Mouse (Mus musculus) T-helper 1 cell (primary cell): ENCODE data around the gene Slc35e2.
"Not testable (repeated sequence)": the region's sequence is repeated elsewhere in the genome, so short reads cannot be mapped to it uniquely, and the experiment has no call there.

Source experiments
- in situ Hi-C: fragments of 300-600 bp; cut with MboI, MseI; formaldehyde crosslinking; loops from one replicate; pipeline ENCODE4 v1.15.1; 2025; ENCODE audit warnings: high pct_unique_total_duplicates

Slc35e2 gene

DNA sequence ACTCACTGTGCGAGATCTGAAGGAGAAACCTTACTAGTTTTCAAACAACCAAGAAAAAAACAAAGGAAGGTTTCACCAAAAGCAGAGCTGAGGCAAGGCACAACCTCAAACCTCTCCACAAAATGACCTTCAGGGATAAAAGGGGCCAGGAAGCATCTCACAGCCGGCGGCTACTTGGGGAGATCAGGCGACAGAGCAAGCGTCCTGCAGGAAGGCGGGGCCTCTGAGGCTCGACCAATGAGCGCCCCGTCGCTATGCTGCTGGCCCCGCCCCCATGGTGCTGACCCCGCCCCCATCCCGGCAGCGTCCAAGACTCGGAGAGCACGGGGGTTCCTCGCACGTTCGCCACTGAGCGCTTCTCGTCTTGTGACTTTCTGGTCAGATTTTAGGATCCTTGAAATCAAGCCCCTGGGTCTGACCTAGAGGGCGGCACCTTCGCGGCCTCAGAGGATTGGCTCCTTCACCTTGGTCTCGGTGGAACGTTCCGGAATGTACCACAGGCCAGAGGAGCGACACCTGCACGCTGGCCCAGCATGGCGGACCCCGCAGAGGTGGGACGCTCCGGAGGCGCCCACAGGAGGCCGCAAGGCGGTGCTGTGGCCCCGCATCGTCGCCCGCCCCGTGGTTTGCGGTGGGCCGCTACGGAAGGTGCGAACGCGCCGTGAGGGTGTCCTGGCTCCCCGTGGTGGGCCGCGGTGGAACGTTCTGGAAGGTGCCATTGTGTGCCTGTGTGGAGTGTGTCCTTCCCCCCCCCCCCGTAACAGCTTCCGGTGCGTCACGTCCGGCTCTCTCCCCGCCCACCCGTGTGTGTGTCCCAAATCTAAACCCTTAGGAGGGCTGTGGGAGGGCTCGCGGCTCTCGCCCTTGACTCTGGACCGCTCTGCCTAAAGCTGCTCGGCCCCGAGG is at the start of gene Slc35e2:
TSS of gene Slc35e2 (plus strand) at position 326 of the 906 bp plus-strand sequence.
- in situ Hi-C loops: loop anchor here (10.0 kb wide), 1 partner anchor 1447 kb away; no protein-coding TSS in a partner anchor

- in situ Hi-C loops: no loop called here
Observed at GRCm38 (mm10) chr4:155552917-155553532, 48.2 kb upstream of the Slc35e2 start.

- in situ Hi-C loops: loop anchor here (5.0 kb wide), 1 partner anchor 38 kb away; no protein-coding TSS in a partner anchor
Observed at GRCm38 (mm10) chr4:155554880-155555279, 46.3 kb upstream of the Slc35e2 start.

- in situ Hi-C loops: loop anchor here (5.0 kb wide), 1 partner anchor 38 kb away; no protein-coding TSS in a partner anchor
Observed at GRCm38 (mm10) chr4:155555464-155555863, 45.8 kb upstream of the Slc35e2 start.

GRCm38 (mm10) chr4:155559454-155559853 is 41.8 kb upstream of the Slc35e2 start:
- in situ Hi-C loops: loop anchor here (5.0 kb wide), 1 partner anchor 42 kb away; no protein-coding TSS in a partner anchor

DNA sequence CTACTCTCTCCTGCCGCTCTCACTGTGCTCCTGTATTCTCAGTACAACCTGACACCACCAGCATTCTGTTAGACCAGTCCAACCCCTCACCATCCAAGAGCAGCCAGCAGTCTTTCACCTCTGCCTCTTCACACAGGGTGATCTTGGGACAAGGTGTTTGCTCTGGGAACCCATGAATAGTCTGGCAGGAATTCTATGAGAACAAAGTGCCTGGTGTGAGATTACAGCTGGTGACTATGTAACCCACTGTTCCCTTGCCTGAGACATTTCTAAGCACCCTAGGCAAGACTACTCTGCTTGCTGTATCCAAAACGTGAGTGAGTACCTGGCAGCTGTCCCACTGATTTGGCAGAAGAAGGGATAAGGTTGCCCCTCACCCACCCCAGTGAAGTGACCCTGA is 40.3 kb upstream of the Slc35e2 start:
- in situ Hi-C loops: no loop called here

- in situ Hi-C loops: no loop called here
Observed at GRCm38 (mm10) chr4:155561661-155562442, 39.4 kb upstream of the Slc35e2 start, which contains the start of gene Nadk. Gene Nadk, plus strand, starts transcription at chr4:155562378.

DNA sequence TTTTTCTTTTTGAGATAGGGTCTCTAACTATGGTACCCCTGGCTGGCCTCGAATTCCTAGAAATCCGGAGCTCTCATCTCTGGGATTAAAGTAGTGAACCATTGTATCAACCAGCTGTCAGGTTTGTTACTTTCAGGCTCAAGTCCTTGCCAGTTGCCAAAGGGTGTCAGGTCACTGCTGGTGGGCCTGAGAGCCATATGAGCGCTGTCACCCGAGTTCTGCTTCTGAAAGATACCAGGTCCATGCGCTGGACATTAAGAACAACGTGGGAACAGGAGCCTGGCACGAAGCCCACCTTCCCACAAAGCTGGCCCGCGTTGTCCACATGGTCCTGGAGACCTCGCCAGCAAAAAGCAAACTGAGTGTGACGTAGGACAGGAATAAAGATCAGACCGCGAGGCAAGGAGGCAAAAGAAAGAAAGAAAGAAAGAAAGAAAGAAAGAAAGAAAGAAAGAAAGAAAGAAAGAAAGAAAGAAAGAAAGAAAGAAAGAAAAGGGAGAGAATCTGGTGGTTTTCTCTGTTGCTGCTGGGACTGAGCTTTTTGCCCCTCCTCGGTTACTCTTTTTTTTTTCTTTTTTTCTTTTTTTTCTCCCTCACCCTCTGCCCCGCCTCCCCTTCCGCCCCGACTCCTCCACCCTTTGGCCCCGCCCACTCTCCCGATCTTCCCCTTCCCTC is 38.4 kb upstream of the Slc35e2 start:
- in situ Hi-C loops: no loop called here

GRCm38 (mm10) chr4:155563400-155564231 is 37.6 kb upstream of the Slc35e2 start:
- in situ Hi-C loops: no loop called here

DNA sequence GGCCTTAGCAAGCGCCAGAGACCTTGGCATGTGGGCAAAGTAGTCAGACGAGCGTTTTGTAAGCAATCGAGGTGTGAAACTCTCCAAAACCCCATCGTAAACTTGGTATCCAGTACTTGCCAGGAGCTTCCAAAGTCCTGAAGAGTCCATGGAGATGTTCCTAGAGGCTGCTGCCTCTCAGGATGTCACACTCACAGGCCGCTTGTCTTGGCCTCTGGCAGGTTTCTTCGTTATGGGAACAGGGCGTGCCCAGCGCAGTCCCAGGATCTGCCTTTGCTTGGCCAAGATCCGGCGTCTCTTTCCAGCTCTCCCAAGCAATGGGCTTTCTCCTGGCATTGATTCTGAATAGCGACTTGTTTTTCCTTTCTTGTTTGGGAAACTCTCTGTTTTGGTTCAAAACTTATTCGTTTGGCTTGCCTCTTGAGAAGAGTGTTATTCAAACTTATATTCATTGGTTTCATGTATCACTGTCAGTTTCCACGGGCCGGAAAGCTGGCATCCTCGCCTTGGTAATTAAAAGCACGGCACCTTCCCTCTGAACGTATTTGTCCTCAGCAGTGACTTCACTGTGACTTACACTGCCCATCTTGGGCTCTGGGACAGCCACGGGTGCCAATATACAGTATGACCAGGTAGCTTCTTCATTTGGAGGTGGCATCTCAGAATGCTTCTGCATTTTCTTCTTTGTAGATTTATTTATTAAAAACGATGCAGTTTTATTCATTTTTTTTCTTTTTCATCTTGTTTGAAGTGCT is 36.7 kb upstream of the Slc35e2 start:
- in situ Hi-C loops: no loop called here

DNA sequence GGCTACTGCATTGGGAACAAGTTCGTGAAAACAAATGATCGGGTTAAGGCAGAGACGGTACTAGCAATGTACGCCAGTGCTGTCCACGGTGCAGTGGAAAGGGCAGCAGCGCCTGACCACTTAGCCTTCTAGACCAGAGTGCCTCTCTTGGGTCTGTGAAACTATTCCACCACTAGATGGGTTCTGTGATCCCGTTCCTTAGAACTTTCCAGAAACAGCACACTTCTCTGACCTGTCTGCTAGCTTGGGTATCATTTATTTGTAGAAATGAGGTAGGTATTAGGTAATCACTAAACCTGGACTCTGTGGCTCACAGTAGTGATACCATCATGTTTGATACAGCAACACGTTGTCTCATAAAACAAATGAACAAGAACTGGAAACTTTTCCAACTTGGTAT is 34.7 kb upstream of the Slc35e2 start:
- in situ Hi-C loops: no loop called here

GRCm38 (mm10) chr4:155568170-155568569 is 33.0 kb upstream of the Slc35e2 start:
- in situ Hi-C loops: no loop called here

- in situ Hi-C loops: no loop called here
Observed at GRCm38 (mm10) chr4:155568632-155569370, 32.4 kb upstream of the Slc35e2 start.

DNA sequence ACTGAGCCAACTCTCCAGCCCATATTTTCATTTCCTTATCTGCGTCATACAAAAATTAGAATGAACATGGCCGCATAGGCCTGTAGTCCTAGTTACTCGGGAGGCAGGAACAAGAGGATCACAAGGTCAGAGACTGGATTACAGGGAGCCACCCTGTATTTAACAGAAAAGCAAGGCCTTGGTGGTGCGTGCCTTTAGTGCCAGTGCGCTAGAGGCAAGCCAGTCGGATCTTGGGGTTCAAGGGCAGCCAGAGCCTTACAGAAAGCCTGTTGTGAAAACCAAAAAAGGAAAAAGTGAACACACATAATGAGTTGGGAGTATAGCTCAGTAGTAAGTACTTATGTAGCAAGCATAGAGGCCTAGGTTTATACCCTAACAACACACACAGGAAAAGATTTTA is 31.4 kb upstream of the Slc35e2 start:
- in situ Hi-C loops: no loop called here

DNA sequence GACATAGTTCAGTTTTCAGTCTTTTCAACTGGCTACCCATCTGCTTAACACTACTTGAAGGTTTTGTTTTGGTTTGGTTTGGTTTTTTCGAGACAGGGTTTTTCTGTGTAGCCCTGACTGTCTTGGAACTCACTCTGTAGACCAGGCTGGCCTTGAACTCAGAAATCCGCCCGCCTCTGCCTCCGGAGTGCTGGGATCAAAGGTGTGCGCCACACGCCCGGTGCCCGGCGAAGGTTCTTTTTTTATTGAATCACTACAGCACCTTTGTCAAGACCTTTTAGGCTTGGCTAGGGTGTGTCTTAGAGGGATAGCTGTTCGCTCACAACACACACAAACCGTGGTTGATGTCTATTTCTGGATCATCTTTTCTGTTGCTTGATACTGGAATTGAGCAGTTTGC is 30.9 kb upstream of the Slc35e2 start:
- in situ Hi-C loops: not testable (repeated sequence)

- in situ Hi-C loops: no loop called here
Observed at GRCm38 (mm10) chr4:155571442-155571841, 29.8 kb upstream of the Slc35e2 start.

DNA sequence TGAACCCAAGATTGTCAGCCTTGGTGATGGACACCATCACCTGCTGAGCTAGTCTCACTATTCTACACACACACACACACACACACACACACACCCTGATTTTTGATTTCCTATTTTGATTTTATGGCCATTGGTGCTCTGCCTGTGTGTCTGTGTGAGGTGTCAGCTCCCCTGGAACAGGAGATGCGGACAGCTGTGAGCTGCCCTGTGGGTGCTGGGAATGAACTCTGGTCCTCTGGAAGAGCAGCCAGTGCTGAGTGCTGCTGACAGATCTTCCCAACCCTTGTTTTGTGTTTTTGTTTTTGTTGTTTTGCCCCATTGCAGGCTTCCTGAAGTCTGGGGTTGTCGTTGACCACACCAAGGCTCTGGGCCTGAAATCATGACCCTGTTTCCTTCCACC is 28.1 kb upstream of the Slc35e2 start:
- in situ Hi-C loops: no loop called here

DNA sequence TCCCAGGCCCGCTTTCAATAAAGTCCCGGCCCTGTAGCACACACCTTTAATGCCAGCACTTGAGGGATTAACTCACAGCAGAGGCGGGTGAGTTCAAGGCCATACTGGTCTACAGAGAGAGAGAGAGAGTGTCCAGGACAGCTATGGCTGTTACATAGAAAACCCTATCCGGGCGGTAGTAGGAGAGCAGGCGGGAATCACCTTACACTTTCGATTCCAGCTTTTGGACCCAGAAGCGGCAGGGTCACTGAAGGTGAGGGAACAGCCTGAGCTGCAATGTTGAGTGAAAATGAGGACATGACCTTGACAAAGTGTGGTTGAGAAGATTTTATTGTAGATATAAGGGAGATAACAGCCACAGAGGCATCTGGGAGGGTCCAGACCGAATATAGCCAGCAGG is 27.3 kb upstream of the Slc35e2 start:
- in situ Hi-C loops: no loop called here

- in situ Hi-C loops: loop anchor here (5.0 kb wide), 1 partner anchor 93 kb away; no protein-coding TSS in a partner anchor
Observed at GRCm38 (mm10) chr4:155574931-155575330, 26.3 kb upstream of the Slc35e2 start.
